Mouse (Mus musculus) testis, adult 2 months (tissue): ENCODE measurements around the gene Drg2.

ENCODE experiments used
- CTCF ChIP-seq: fragments of 200-500 bp; IDR thresholded peaks from 2 replicates; pipeline ENCODE4 v1.5.1; 2012; ENCODE audit warnings: low read depth, mild to moderate bottlenecking, inconsistent platforms, low read length, moderate library complexity; ENCODE audit not compliant: control insufficient read depth, insufficient read depth, insufficient replicate concordance
- POLR2A ChIP-seq: fragments of 200-500 bp; IDR thresholded peaks from 2 replicates; pipeline ENCODE4 v1.6.1; 2012; ENCODE audit warnings: low read depth, mild to moderate bottlenecking, inconsistent platforms, low read length, moderate library complexity; ENCODE audit not compliant: control insufficient read depth

GRCm38 (mm10) chr11:60507281-60507680 lies 52.9 kb downstream of the Drg2 start:
- TF ChIP-seq POLR2A (no peak), CTCF (no peak)
